Mouse (Mus musculus) ES-Bruce4 (cell line): ENCODE results near the gene Elmo3. TPM values are rescaled to one million over a fixed set of nuclear protein-coding genes. Genes with fewer than 3 reads are reported as not detected.

Experiments used
- H3K27ac ChIP-seq: 2 replicates; pipeline ENCODE4 v1.5.1; 2012; ENCODE audit warnings: low read length, inconsistent platforms; ENCODE audit not compliant: insufficient read depth
- H3K27me3 ChIP-seq: 2 replicates; pipeline ENCODE4 v1.6.1; 2012; ENCODE audit warnings: mild to moderate bottlenecking, low read length, inconsistent platforms; ENCODE audit not compliant: control insufficient read depth, poor library complexity, insufficient read depth, severe bottlenecking
- H3K36me3 ChIP-seq: 2 replicates; pipeline ENCODE4 v1.6.1; 2012; ENCODE audit warnings: inconsistent platforms, mild to moderate bottlenecking, low read length, moderate library complexity; ENCODE audit not compliant: control insufficient read depth, poor library complexity, insufficient read depth, severe bottlenecking
- H3K4me1 ChIP-seq: one replicate; pipeline ENCODE4 v1.8.1; 2011; ENCODE audit warnings: low read length; ENCODE audit not compliant: control insufficient read depth, insufficient read depth
- H3K4me3 ChIP-seq: 2 replicates; pipeline ENCODE4 v1.5.1; 2011; ENCODE audit warnings: low read depth, mild to moderate bottlenecking, low read length
- H3K9ac ChIP-seq: 2 replicates; pipeline ENCODE4 v1.6.1; 2012; ENCODE audit warnings: low read depth, mild to moderate bottlenecking, inconsistent platforms; ENCODE audit not compliant: poor library complexity, severe bottlenecking
- H3K9me3 ChIP-seq: replicated peaks from 2 replicates; pipeline ENCODE4 v1.6.1; 2012; ENCODE audit warnings: mild to moderate bottlenecking, low read length, inconsistent platforms; ENCODE audit not compliant: control insufficient read depth, poor library complexity, insufficient read depth, severe bottlenecking
- CTCF ChIP-seq: IDR thresholded peaks from one replicate; pipeline ENCODE4 v1.8.1; 2011; ENCODE audit warnings: low read depth, low read length
- EP300 ChIP-seq: IDR thresholded peaks from 2 replicates; pipeline ENCODE4 v1.6.1; 2011; ENCODE audit warnings: low read depth, low read length; ENCODE audit not compliant: insufficient read depth
- POLR2A ChIP-seq: IDR thresholded peaks from one replicate; pipeline ENCODE4 v1.8.1; 2011; ENCODE audit warnings: low read length; ENCODE audit not compliant: insufficient read depth
- polyA plus RNA-seq: library from polyadenylated mRNA; stranded (reverse); fragments of >200 nt; gene quantifications from 2 replicates; pipeline ENCODE4 v1.2.4, GENCODE M21; 2011; ENCODE audit warnings: low read depth; ENCODE audit not compliant: missing spikeins, insufficient read depth, insufficient read length

Elmo3 gene
- polyA plus RNA-seq, 1 experiment: 15.6 TPM

DNA sequence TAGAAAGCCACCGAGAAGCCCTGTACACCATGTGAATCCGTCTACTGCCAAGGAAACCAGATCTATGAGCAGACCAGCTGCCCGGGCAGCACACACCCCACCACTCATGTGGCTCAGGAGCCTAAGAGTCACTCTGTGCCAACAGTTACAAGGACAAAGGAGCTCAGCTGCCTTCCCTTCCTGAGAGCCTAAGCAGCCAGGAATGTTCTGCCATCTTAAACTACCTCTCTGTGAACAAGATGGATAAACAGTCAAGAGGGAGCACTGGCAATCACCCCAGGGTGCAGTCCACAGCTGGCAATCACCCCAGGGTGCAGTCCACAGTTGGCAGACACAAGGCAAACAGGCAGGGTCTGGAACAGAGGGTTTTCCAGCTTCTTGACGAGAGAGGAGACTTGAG, 12.5 kb downstream of the Elmo3 start:
- H3K9me3 ChIP-seq: no peaks in the 10 kb centered on the region
- no peak overlapping the region for H3K9ac ChIP-seq
- H3K4me1 ChIP-seq: no peaks in the 10 kb centered on the region
- TF ChIP-seq POLR2A: no peak
- no peak for TF ChIP-seq EP300
- TF ChIP-seq CTCF: no peak
- H3K36me3 ChIP-seq: no peaks in the 10 kb centered on the region
- H3K4me3 ChIP-seq: no peak overlapping the region
- H3K27ac ChIP-seq: no peak overlapping the region
- H3K27me3 ChIP-seq: no peaks in the 10 kb centered on the region

DNA sequence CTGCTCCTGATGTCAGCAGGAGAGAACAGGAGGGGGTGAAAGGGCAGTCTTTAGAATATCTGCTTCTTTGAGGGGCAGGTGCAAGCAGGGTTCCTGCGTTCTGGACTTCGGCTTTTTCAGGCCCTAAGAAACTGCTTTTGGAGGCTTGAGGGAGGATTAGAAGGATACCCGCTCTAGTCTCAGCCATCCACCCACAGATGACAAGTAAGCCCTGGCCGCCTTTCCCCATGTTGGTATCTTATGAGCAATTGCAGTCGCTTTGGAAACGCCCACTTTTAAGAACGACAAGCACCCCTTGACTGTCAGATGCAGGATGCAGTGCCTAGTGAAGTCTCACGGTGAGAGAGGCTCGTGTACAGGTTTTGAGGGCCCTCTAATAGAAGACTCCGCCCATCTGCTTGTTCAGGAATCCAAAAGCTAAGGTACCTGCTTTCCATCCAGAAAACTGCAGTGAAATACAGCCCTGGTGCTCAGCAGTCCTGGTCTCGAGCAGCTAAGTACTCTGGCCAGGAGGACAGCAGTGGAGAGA, 13.3 kb downstream of the Elmo3 start:
- Histone ChIP-seq H3K36me3 (no peaks in the 10 kb centered on the region), H3K4me1 (no peaks in the 10 kb centered on the region), H3K27me3 (no peaks in the 10 kb centered on the region), H3K9me3 (no peaks in the 10 kb centered on the region), H3K9ac (no peak overlapping the region), H3K4me3 (no peak overlapping the region), H3K27ac (no peak overlapping the region)
- TF ChIP-seq EP300: no peak
- TF ChIP-seq POLR2A: no peak
- no peak for TF ChIP-seq CTCF

DNA sequence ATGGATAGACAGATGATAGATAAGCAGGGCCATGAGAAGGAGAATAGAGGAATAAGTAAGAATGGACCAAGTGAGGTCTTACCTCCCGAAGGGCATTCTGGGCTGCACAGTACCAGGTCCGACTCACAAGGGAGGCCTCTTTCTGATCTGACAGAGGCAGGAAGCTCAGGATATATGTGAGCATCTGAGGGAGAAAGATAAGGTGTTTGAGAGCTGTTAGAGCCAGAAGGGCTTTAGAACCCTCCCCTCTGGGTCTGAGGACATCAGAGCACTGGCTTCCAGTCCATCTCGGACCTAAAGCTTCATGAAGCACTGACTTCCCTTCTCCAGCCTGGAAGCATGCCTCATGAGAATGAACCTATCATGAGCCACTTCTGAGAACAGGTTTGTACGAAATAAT, 17.8 kb downstream of the Elmo3 start:
- TF ChIP-seq EP300: no peak
- no peak for TF ChIP-seq POLR2A
- no peak for TF ChIP-seq CTCF
- no peaks in the 10 kb centered on the region for H3K27me3 ChIP-seq
- peaks cover 2% of the 10 kb centered on the region for H3K36me3 ChIP-seq
- no peak overlapping the region for H3K27ac ChIP-seq
- H3K4me1 ChIP-seq: peaks cover 3% of the 10 kb centered on the region
- H3K4me3 ChIP-seq: no peak overlapping the region
- no peak overlapping the region for H3K9ac ChIP-seq
- H3K9me3 ChIP-seq: no peaks in the 10 kb centered on the region

DNA sequence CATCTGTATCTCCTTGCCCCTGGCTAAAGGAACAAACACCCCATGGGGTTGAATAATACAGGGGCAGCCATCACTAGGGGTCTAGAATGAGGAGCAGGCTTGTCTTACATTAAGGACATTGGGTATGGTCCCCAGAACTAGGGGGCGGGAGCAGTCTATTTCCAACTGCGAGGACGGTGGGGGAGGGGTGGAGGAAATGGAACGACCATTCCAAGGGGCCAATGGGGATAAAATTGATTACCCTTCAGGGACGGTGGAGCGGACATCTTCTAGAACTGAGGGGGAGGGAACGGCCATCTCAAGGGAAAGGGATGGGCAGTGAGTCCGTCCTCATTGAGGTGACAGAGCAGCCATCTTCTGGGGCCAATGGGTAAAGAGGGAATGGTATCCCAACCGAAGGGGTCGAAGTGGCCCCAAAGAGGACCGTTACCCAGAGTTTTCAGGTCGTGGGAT, 20.3 kb downstream of the Elmo3 start:
- no peak overlapping the region for H3K27ac ChIP-seq
- peak overlapping the region; percentile 71 for H3K9ac ChIP-seq
- peak overlapping the region; percentile 75 for H3K4me3 ChIP-seq
- no peaks in the 10 kb centered on the region for H3K27me3 ChIP-seq
- TF ChIP-seq CTCF (no peak), EP300 (no peak), POLR2A (no peak)
- H3K36me3 ChIP-seq: peaks cover 25% of the 10 kb centered on the region
- peaks cover 3% of the 10 kb centered on the region for H3K4me1 ChIP-seq
- no peaks in the 10 kb centered on the region for H3K9me3 ChIP-seq

DNA sequence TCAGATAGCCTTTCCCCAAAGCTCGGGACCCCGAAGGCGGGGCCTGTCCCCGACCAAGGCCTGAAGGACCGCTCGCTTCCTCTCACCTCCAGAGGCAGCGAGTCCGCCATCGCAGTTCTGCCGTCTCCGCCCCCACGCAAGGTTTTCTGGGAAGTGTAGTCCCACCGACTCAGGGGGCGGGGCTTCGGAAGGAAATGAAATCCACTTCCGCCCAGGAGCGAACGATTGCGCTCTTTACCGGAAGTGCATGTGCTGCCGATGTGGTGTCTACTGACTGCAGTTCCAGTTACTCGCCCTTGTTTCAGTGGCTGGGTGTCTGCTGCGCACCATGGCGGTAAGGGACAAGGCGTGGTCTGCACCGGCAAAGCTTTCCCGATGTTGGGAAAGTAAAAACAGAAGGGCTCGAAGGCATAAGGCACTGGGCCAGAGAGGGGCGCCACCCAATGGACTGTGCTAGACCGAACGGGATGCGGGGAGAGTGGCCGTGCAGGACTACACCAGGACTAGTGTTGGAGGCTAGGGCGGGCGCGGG, 20.8 kb downstream of the Elmo3 start, which contains the start of the genes Lrrc29 and Tmem208:
Gene Lrrc29, minus strand, starts transcription at position 138 of the 532 bp plus-strand sequence.
Gene Tmem208, plus strand, starts transcription at position 214 of the 532 bp plus-strand sequence.
- H3K9ac ChIP-seq: peak within 1 kb of the TSS; percentile 71
- TF ChIP-seq POLR2A (peak; percentile 74), EP300 (no peak; the same call in 1 of the 2 replicates), CTCF (peak; percentile 59)
- peak within 1 kb of the TSS; percentile 22 for H3K27ac ChIP-seq
- no peaks in the 10 kb centered on the region for H3K9me3 ChIP-seq
- peaks cover 3% of the 10 kb centered on the region for H3K4me1 ChIP-seq
- H3K27me3 ChIP-seq: no peaks in the 10 kb centered on the region
- peaks cover 27% of the 10 kb centered on the region for H3K36me3 ChIP-seq
- peak within 1 kb of the TSS; percentile 75 for H3K4me3 ChIP-seq

DNA sequence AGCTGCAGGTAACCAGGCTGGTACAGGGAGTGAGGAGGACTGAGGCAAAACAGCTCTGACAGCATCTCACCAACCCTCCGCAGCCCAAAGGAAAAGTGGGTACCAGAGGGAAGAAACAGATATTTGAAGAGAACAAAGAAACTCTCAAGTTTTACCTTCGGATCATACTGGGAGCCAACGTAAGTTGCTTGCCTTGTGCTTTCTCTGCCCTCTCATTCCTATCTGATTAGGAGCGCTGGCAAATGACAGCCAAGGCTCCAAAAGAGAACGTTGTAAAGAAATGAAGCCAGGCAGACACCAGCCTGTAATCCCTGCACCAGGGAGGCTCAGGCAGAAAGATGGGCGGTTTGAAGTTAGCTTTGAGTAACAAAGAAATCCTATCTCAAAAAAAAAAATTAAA, 21.6 kb downstream of the Elmo3 start:
- Histone ChIP-seq H3K27ac (0 out of 2 replicates have a peak overlapping the region, but pooled peaks have one; percentile 22), H3K9ac (peak overlapping the region; percentile 71), H3K4me1 (peaks cover 3% of the 10 kb centered on the region), H3K27me3 (no peaks in the 10 kb centered on the region), H3K36me3 (peaks cover 31% of the 10 kb centered on the region), H3K9me3 (no peaks in the 10 kb centered on the region), H3K4me3 (peak overlapping the region; percentile 75)
- TF ChIP-seq EP300 (no peak), CTCF (no peak), POLR2A (no peak)
